Mouse (Mus musculus) CH12.LX (cell line): ENCODE measurements around the gene Gm21992. TPM values are rescaled to one million over a fixed set of nuclear protein-coding genes. Genes with fewer than 3 reads are reported as not detected.

Experiments
- DNase-seq: peaks from one replicate; pipeline ENCODE4 v3.0.0-alpha.2; 2013; ENCODE audit errors: extremely low read depth
- H3K27ac ChIP-seq: 2 replicates; pipeline ENCODE4 v1.5.1; 2012; ENCODE audit warnings: low read depth, mild to moderate bottlenecking, control low read depth, moderate library complexity; ENCODE audit not compliant: insufficient read depth
- H3K27me3 ChIP-seq: replicated peaks from 2 replicates; pipeline ENCODE3; 2012; ENCODE audit warnings: inconsistent platforms
- H3K36me3 ChIP-seq, 2 experiments: replicated peaks in 1 of 2; 2 replicates each; pipeline versions ENCODE3 to v1.6.1; 2012; ENCODE audit warnings: inconsistent platforms in 1 of 2, low read length in 1 of 2, mild to moderate bottlenecking in 1 of 2, mixed read lengths in 1 of 2, moderate library complexity in 1 of 2; ENCODE audit not compliant: control insufficient read depth in 1 of 2, insufficient read depth in 1 of 2
- H3K4me1 ChIP-seq, 2 experiments: 2 replicates each; pipeline ENCODE4 v1.6.1; 2012; ENCODE audit warnings: inconsistent platforms in 1 of 2, moderate library complexity in 1 of 2; ENCODE audit not compliant: insufficient read depth in 2 of 2, control insufficient read depth in 1 of 2
- H3K4me2 ChIP-seq: 2 replicates; pipeline ENCODE4 v1.6.1; 2012; ENCODE audit warnings: low read depth, mild to moderate bottlenecking, control low read depth; ENCODE audit not compliant: poor library complexity, insufficient read depth, severe bottlenecking
- H3K4me3 ChIP-seq, 3 experiments: fragments of 150-350 bp in 1 of 3; sonication (generic) in 1 of 3; replicated peaks in 1 of 3; 2 replicates each; pipeline versions ENCODE3 to v1.5.1; 2011 to 2012; ENCODE audit warnings: low read depth in 2 of 3, low read length in 2 of 3, mild to moderate bottlenecking in 2 of 3, moderate library complexity in 2 of 3, control low read depth in 1 of 3, improper control_type of control experiment in 1 of 3, inconsistent platforms in 1 of 3, mixed read lengths in 1 of 3; ENCODE audit not compliant: poor library complexity in 1 of 3
- H3K79me2 ChIP-seq: replicated peaks from 2 replicates; pipeline ENCODE4 v1.6.1; 2012; ENCODE audit warnings: mild to moderate bottlenecking, moderate library complexity; ENCODE audit not compliant: control insufficient read depth, poor library complexity, insufficient read depth, severe bottlenecking; ENCODE audit errors: extremely low read depth
- H3K9ac ChIP-seq: 2 replicates; pipeline ENCODE4 v1.6.1; 2012; ENCODE audit warnings: low read depth, mild to moderate bottlenecking, control low read depth, moderate library complexity; ENCODE audit not compliant: insufficient read depth
- H3K9me3 ChIP-seq: replicated peaks from 2 replicates; pipeline ENCODE3; 2012; ENCODE audit warnings: low read length, inconsistent platforms, mixed read lengths
- BHLHE40 ChIP-seq: IDR thresholded peaks from 2 replicates; pipeline ENCODE4 v1.6.1; 2011; ENCODE audit warnings: mild to moderate bottlenecking, low read depth, low read length, improper control_type of control experiment
- CHD2 ChIP-seq: IDR thresholded peaks from 2 replicates; pipeline ENCODE4 v1.6.1; 2011; ENCODE audit warnings: low read length, improper control_type of control experiment
- E2F4 ChIP-seq: IDR thresholded peaks from 2 replicates; pipeline ENCODE4 v1.6.1; 2011; ENCODE audit warnings: low read depth, low read length, improper control_type of control experiment; ENCODE audit not compliant: insufficient replicate concordance
- ELF1 ChIP-seq: IDR thresholded peaks from 2 replicates; pipeline ENCODE4 v1.6.1; 2014; ENCODE audit warnings: low read depth, mild to moderate bottlenecking, inconsistent platforms, low read length, improper control_type of control experiment
- EP300 ChIP-seq: IDR thresholded peaks from 2 replicates; pipeline ENCODE4 v1.6.1; 2011; ENCODE audit warnings: low read length, improper control_type of control experiment
- GABPA ChIP-seq: IDR thresholded peaks from 2 replicates; pipeline ENCODE4 v1.6.1; 2012; ENCODE audit warnings: low read depth, low read length, improper control_type of control experiment, inconsistent platforms; ENCODE audit not compliant: insufficient replicate concordance
- KAT2A ChIP-seq: IDR thresholded peaks from 2 replicates; pipeline ENCODE4 v1.6.1; 2012; ENCODE audit warnings: low read length, improper control_type of control experiment, inconsistent platforms; ENCODE audit not compliant: insufficient replicate concordance
- MXI1 ChIP-seq: IDR thresholded peaks from 2 replicates; pipeline ENCODE4 v1.6.1; 2011; ENCODE audit warnings: mild to moderate bottlenecking, low read depth, low read length, improper control_type of control experiment
- MYC ChIP-seq: IDR thresholded peaks from 2 replicates; pipeline ENCODE4 v1.6.1; 2011; ENCODE audit warnings: low read depth, mild to moderate bottlenecking, improper control_type of control experiment, low read length
- PAX5 ChIP-seq: IDR thresholded peaks from 2 replicates; pipeline ENCODE4 v1.6.1; 2012; ENCODE audit warnings: low read length, inconsistent platforms, mixed read lengths
- POLR2A ChIP-seq: IDR thresholded peaks from 2 replicates; pipeline ENCODE4 v1.6.1; 2011; ENCODE audit warnings: low read depth, mild to moderate bottlenecking, improper control_type of control experiment, low read length
- RAD21 ChIP-seq: IDR thresholded peaks from 2 replicates; pipeline ENCODE4 v1.6.1; 2011; ENCODE audit warnings: low read depth, mild to moderate bottlenecking, low read length, improper control_type of control experiment, moderate library complexity
- SIN3A ChIP-seq: IDR thresholded peaks from 2 replicates; pipeline ENCODE4 v1.6.1; 2012; ENCODE audit warnings: low read length, improper control_type of control experiment, inconsistent platforms
- SMC3 ChIP-seq: IDR thresholded peaks from 2 replicates; pipeline ENCODE4 v1.6.1; 2011; ENCODE audit warnings: low read depth, low read length, improper control_type of control experiment
- TBP ChIP-seq: conservative IDR thresholded peaks from 2 replicates; pipeline ENCODE4 v1.6.1; 2011; ENCODE audit warnings: low read depth, low read length, improper control_type of control experiment
- TCF12 ChIP-seq: IDR thresholded peaks from 2 replicates; pipeline ENCODE4 v1.6.1; 2014; ENCODE audit warnings: low read depth, mild to moderate bottlenecking, inconsistent platforms, low read length, improper control_type of control experiment
- USF2 ChIP-seq: conservative IDR thresholded peaks from 2 replicates; pipeline ENCODE4 v1.6.1; 2011; ENCODE audit warnings: low read depth, low read length, improper control_type of control experiment
- ZC3H11A ChIP-seq: IDR thresholded peaks from 2 replicates; pipeline ENCODE4 v1.6.1; 2012; ENCODE audit warnings: low read depth, mild to moderate bottlenecking, inconsistent platforms, low read length, improper control_type of control experiment
- ZKSCAN1 ChIP-seq: IDR thresholded peaks from 2 replicates; pipeline ENCODE4 v1.6.1; 2012; ENCODE audit warnings: low read depth, inconsistent platforms, low read length, improper control_type of control experiment, borderline replicate concordance
- ZMIZ1 ChIP-seq: IDR thresholded peaks from 2 replicates; pipeline ENCODE4 v1.6.1; 2012; ENCODE audit warnings: low read depth, mild to moderate bottlenecking, inconsistent platforms, low read length, improper control_type of control experiment
- ZNF384 ChIP-seq: IDR thresholded peaks from 2 replicates; pipeline ENCODE4 v1.6.1; 2012; ENCODE audit warnings: low read depth, low read length, improper control_type of control experiment, inconsistent platforms
- dilution Hi-C: fragments of 300-500 bp; cut with MboI; formaldehyde crosslinking; loops from 2 replicates; pipeline ENCODE4 v1.14.3; 2020; ENCODE audit warnings: low sequenced_read_pairs; ENCODE audit not compliant: extremely low pct_unique_long_range_greater_than_20kb, extremely low pct_ligation_motif_present
- in situ Hi-C: fragments of 300-500 bp; cut with MboI; formaldehyde crosslinking; loops from 3 replicates; pipeline ENCODE4 v1.14.3; 2019; ENCODE audit warnings: low sequenced_read_pairs, low pct_ligation_motif_present, low pct_unique_long_range_greater_than_20kb, mixed read lengths
- polyA plus RNA-seq: library from polyadenylated mRNA; unstranded; fragments of >175 nt; gene quantifications from 2 replicates; pipeline ENCODE4 v1.2.1, GENCODE M21; 2012; ENCODE audit warnings: low read depth; ENCODE audit not compliant: insufficient read length
- total RNA-seq, 2 experiments: library from RNA; depleted of rRNA; stranded (reverse); fragments of 300-350 nt in 1 of 2; fragments of >200 nt in 1 of 2; gene quantifications; 2 replicates each; pipeline ENCODE4 v1.2.3; 2012 to 2014

Gm21992 gene
- total and polyA plus RNA-seq, 3 experiments, result 3.9 to 44.3 (median 17.0) TPM

DNA sequence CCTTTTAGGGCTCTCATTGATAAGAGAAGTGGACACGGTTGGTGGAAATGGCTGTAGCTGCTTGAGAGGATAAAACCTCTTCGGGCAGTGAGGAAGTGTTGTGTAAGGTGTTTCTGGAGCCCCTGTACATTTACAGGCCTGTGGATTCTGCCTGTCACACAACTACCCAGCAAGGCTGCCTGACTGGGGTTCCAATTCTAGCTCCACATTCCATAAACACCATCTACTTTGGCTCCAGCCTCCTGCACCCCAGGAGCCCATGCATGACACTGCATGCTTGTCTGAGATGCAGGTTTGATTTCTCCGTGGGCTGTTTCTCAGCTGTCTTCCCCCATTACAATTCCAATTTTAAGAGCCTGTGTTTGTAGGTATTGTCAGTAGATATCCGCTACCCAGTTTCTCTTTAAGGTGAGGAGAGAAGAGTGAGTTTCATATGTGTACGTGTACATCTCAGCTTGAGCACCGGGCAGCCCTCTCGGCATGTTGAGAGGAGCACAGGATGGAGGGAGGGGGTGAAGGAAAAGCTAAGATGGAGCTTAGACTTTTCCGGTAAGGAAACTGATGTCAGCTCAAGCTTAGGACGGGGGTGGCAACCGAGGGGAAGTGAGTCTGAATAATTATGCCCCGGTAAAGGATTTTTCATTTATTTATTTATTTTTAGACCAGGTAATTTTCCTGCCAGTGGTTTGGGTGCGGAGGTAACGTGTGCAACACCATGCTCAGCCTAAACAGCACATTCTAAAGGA lies 98.5 kb downstream of the Gm21992 start:
- Histone ChIP-seq H3K4me3 (no peak overlapping the region), H3K36me3 (no peaks in the 10 kb centered on the region), H3K4me2 (no peak overlapping the region), H3K4me1 (no peaks in the 10 kb centered on the region), H3K9me3 (peaks cover 10% of the 10 kb centered on the region), H3K27ac (no peak overlapping the region), H3K79me2 (no peaks in the 10 kb centered on the region), H3K27me3 (peaks cover 1% of the 10 kb centered on the region), H3K9ac (no peak overlapping the region)
- DNase-seq, result no peak
- dilution Hi-C loops, result no loop called here
- no peak for TF ChIP-seq E2F4
- no peak for TF ChIP-seq MYC
- TF ChIP-seq ZNF384, result no peak
- TF ChIP-seq ZMIZ1, result no peak
- no peak for TF ChIP-seq RAD21
- no peak for TF ChIP-seq USF2
- TF ChIP-seq EP300, result no peak
- TF ChIP-seq BHLHE40, result no peak
- TF ChIP-seq ELF1, result no peak
- in situ Hi-C loops, result no loop called here

DNA sequence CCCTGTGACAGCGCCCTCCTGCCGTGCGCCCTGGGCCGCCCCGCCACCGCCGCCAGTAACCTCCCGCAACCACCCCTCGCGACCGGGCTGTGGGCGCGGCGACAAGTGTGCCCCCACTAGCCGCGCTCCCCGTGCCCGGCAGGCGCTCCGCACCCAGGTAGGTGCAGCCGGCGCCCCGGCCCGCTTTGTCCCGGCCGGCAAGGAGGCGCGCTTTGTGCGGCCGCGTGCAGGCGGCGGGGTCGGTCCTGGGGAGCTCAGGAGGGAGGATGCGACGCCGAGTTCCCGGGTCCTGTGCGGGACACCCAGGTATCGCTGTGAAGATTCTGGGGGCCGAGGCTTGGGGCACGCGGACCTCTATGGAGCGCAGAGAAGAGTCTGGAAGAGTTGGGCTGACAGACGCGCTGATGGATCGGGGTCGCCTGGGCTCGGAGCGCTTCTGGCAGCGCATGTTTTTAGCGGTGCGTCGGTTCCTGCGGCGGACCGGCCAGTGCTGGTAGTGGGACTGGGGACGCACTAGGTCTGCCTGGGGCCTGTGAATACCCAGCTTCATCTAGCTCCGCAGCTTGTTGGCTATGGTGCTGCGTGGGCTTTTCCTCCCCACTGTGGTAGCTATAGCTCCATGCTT lies 99.1 kb downstream of the Gm21992 start:
- H3K4me3 ChIP-seq, result no peak overlapping the region
- H3K4me2 ChIP-seq, result no peak overlapping the region
- H3K4me1 ChIP-seq, result no peaks in the 10 kb centered on the region
- H3K36me3 ChIP-seq, result no peaks in the 10 kb centered on the region
- in situ Hi-C loops (no loop called here), dilution Hi-C loops (no loop called here)
- H3K9me3 ChIP-seq, result peaks cover 10% of the 10 kb centered on the region
- no peak for DNase-seq
- no peak overlapping the region for H3K27ac ChIP-seq
- TF ChIP-seq ZC3H11A (no peak), GABPA (no peak), ZKSCAN1 (no peak), ZNF384 (no peak), SIN3A (no peak), TCF12 (no peak), SMC3 (no peak), POLR2A (no peak), TBP (no peak), E2F4 (no peak), ELF1 (no peak), CHD2 (no peak), EP300 (no peak), KAT2A (no peak), MXI1 (no peak), PAX5 (no peak), ZMIZ1 (no peak)
- no peak overlapping the region for H3K9ac ChIP-seq
- peaks cover 1% of the 10 kb centered on the region for H3K27me3 ChIP-seq
- H3K79me2 ChIP-seq, result no peaks in the 10 kb centered on the region
